Mouse (Mus musculus) MEL (cell line): ENCODE results near the gene Dlgap1.

Source experiments
- CTCF ChIP-seq, 3 experiments: IDR thresholded peaks in 2 of 3; conservative IDR thresholded peaks in 1 of 3; 2 replicates each; pipeline ENCODE4 v1.5.1; 2011 to 2012; ENCODE audit warnings: low read length in 3 of 3, low read depth in 2 of 3, mild to moderate bottlenecking in 2 of 3, improper control_type of control experiment in 1 of 3, inconsistent platforms in 1 of 3, mixed read lengths in 1 of 3, moderate library complexity in 1 of 3; ENCODE audit not compliant: control insufficient read depth in 1 of 3, insufficient read depth in 1 of 3, poor library complexity in 1 of 3, severe bottlenecking in 1 of 3
- SMC3 ChIP-seq: IDR thresholded peaks from 2 replicates; pipeline ENCODE4 v1.6.1; 2011; ENCODE audit warnings: low read depth, low read length, improper control_type of control experiment

- TF ChIP-seq CTCF (IDR thresholded peaks at IDR 0.05 in 2 of 3, conservative IDR thresholded peaks at IDR 0.05 in 1 of 3; ENCODE audit: control insufficient read depth in 1 of 3, insufficient read depth in 1 of 3, low read depth in 2 of 3, low read length in 3 of 3, poor library complexity in 1 of 3, severe bottlenecking in 1 of 3) = no peak
- TF ChIP-seq SMC3 = no peak
Observed at GRCm38 (mm10) chr17:70829217-70829616, 860.3 kb downstream of the Dlgap1 start.
